Mouse (Mus musculus) neural tube, embryonic 13.5 days (tissue): ENCODE results near the gene Shb. TPM values are rescaled to one million over a fixed set of nuclear protein-coding genes. Genes with fewer than 3 reads are reported as not detected.
A peak's percentile ranks its signal among the peaks of the same experiment; 100 is the strongest.

Experiments
- ATAC-seq: fragments of 200-750 bp; cut with Nextera tagmentation; 2 replicates; pipeline ENCODE4 v1.8.0; 2017; ENCODE audit warnings: low read depth, mild to moderate bottlenecking, moderate TSS enrichment, moderate library complexity
- H3K27ac ChIP-seq: fragments of 300-500 bp; sonication (generic); replicated peaks from 2 replicates; pipeline ENCODE4 v1.5.1; 2015; ENCODE audit warnings: moderate library complexity, mild to moderate bottlenecking, inconsistent platforms
- H3K27me3 ChIP-seq: fragments of 300-500 bp; sonication (generic); 2 replicates; pipeline ENCODE4 v1.6.1; 2015; ENCODE audit warnings: mild to moderate bottlenecking, inconsistent platforms
- H3K36me3 ChIP-seq: fragments of 300-500 bp; sonication (generic); 2 replicates; pipeline ENCODE4 v1.6.1; 2015; ENCODE audit warnings: mild to moderate bottlenecking, inconsistent platforms
- H3K4me1 ChIP-seq: fragments of 300-500 bp; sonication (generic); replicated peaks from 2 replicates; pipeline ENCODE4 v1.6.1; 2015; ENCODE audit warnings: inconsistent platforms
- H3K4me2 ChIP-seq: fragments of 300-500 bp; sonication (generic); 2 replicates; pipeline ENCODE4 v1.6.1; 2015; ENCODE audit warnings: inconsistent platforms, mild to moderate bottlenecking, moderate library complexity
- H3K4me3 ChIP-seq: fragments of 300-500 bp; sonication (generic); 2 replicates; pipeline ENCODE4 v1.5.1; 2015; ENCODE audit warnings: mild to moderate bottlenecking, inconsistent platforms
- H3K9ac ChIP-seq: fragments of 300-500 bp; sonication (generic); 2 replicates; pipeline ENCODE4 v1.6.1; 2015; ENCODE audit warnings: moderate library complexity, mild to moderate bottlenecking, inconsistent platforms
- H3K9me3 ChIP-seq: fragments of 300-500 bp; sonication (generic); 2 replicates; pipeline ENCODE4 v1.6.1; 2016; ENCODE audit warnings: inconsistent platforms
- WGBS: fragments of 180-500 bp; shearing (Covaris S2); methylation state at CpG from one replicate; pipeline ENCODE4 v1.1.7; 2015; 5-methylcytosine and 5-hydroxymethylcytosine counted together
- polyA plus RNA-seq: library from polyadenylated mRNA; unstranded; fragments of >200 nt; fragmentation: Nextera tagmentation; extraction: Ambion mirVana; gene quantifications from 2 replicates; pipeline ENCODE4 v1.2.1, GENCODE M21; 2015

Shb gene
- polyA plus RNA-seq, 1 experiment from 2014 or later = 4.0 TPM

DNA sequence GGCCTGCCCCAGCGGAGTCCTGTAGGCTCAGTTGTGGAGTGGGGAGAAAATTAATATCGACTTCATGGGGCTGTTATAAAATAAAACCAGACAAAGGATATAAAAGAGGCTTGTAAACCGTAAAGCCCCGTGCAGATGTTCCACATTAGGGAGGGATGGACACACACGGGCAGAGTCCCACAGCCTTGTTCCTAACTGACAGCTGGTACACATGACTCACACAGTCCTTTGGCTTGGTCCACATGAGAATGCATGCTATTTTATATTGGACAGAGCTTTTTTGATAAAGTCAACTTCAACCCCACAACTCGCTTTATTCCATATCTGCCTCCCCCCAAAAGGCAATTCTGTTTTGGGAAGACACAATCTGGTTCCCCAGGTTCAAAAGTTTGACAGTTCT is 59.6 kb downstream of the Shb start:
- H3K9ac ChIP-seq = no peak overlapping the region; the same call in 1 of the 2 replicates
- no peaks in the 10 kb centered on the region for H3K27me3 ChIP-seq
- 0 out of 2 replicates have a peak, but pooled peaks cover 3% of the 10 kb centered on the region for H3K9me3 ChIP-seq
- H3K4me2 ChIP-seq = no peak overlapping the region
- WGBS = 34% methylated on average over 6 of the region's 6 CpGs
- no peak overlapping the region for H3K4me3 ChIP-seq
- H3K4me1 ChIP-seq = peaks cover 68% of the 10 kb centered on the region
- peak overlapping the region; percentile 72 for H3K27ac ChIP-seq
- H3K36me3 ChIP-seq = no peaks in the 10 kb centered on the region; the same call in 1 of the 2 replicates
- ATAC-seq = peak; percentile 57; the same call in 1 of the 2 replicates

DNA sequence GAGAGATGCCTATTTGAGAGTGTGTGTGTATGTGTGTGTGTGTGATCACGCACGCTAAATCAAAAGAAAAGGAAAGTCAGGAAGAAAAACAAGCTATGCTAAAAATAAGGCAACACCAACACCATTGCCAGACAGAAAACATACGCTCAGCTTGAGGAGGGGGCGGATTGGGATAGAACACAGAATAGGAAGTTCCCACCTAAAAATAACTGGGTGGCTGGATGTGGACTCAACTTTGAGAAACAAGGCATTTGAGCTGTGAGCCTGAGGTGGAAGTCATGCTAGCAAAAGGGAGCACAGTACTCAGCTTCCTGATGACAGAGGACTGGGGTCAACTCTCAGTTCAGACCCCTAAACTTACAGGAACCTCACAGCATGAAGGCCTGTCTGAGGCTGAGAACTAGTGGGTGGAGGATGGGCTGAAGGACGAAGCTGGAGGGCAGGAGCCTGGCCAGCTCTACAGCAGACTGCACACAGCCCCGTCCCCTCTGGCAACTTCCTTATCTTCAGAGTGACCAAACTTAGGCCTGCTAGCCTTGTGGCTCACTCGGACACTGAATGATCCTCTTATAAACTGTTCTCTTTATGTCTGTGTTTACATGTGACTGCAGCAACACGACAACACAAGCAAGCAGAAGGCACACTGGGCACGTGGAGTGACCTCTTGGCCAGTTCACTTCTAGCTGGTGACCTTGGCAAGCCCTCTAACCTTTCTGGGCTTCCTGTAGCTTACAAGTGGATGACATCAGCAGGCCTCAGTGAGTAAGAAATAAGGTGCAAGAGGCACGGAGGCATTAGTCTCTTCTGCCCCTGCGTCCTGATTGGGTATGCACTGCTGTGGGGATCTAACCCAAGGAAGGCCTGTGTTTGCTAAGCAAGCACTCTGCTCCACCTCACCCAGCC is 60.4 kb downstream of the Shb start:
- Histone ChIP-seq H3K36me3 (no peaks in the 10 kb centered on the region; the same call in 1 of the 2 replicates), H3K27me3 (no peaks in the 10 kb centered on the region), H3K9me3 (0 out of 2 replicates have a peak, but pooled peaks cover 3% of the 10 kb centered on the region), H3K9ac (no peak overlapping the region; the same call in 1 of the 2 replicates), H3K4me2 (no peak overlapping the region), H3K4me1 (peaks cover 68% of the 10 kb centered on the region), H3K4me3 (no peak overlapping the region), H3K27ac (peak overlapping the region; percentile 72)
- ATAC-seq = no peak
- 65% methylated on average over 11 of the region's 11 CpGs for WGBS

- 0 out of 2 replicates have a peak, but pooled peaks cover 3% of the 10 kb centered on the region for H3K9me3 ChIP-seq
- no peak for ATAC-seq
- H3K4me3 ChIP-seq = no peak overlapping the region
- H3K4me2 ChIP-seq = no peak overlapping the region
- no peak overlapping the region for H3K9ac ChIP-seq
- no peaks in the 10 kb centered on the region; the same call in 1 of the 2 replicates for H3K36me3 ChIP-seq
- WGBS = 87% methylated on average over 6 of the region's 6 CpGs
- peaks cover 50% of the 10 kb centered on the region for H3K4me1 ChIP-seq
- H3K27ac ChIP-seq = no peak overlapping the region
- H3K27me3 ChIP-seq = no peaks in the 10 kb centered on the region
Measured at GRCm38 (mm10) chr4:45469057-45469456, 63.2 kb downstream of the Shb start.

DNA sequence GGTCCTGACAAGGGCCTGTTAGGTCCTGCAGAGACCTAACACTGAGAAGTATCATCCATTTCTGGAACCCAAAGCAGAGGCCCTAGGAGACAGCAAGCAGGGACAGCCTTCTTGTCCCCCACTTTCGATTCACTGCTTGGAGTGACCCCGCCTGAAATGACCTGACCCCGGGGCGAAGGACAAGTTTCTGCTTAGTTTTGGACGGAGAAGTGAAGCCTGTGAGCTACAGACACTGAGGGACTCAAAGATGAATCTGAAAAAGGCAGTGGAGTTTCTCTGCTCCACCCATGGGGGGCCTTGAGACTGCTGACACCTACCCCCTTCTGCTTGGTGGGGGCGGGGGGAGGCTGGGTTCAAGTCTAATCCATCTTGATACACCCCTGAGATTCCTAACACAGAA is 63.8 kb downstream of the Shb start:
- no peak for ATAC-seq
- Histone ChIP-seq H3K9me3 (0 out of 2 replicates have a peak, but pooled peaks cover 3% of the 10 kb centered on the region), H3K4me1 (peaks cover 44% of the 10 kb centered on the region)

GRCm38 (mm10) chr4:45467115-45467912 is 65.0 kb downstream of the Shb start:
- WGBS = 74% methylated on average over 12 of the region's 12 CpGs
- H3K9ac ChIP-seq = no peak overlapping the region
- no peak overlapping the region for H3K27ac ChIP-seq
- H3K4me1 ChIP-seq = peaks cover 32% of the 10 kb centered on the region
- H3K36me3 ChIP-seq = no peaks in the 10 kb centered on the region; the same call in 1 of the 2 replicates
- no peak overlapping the region for H3K4me2 ChIP-seq
- no peak overlapping the region for H3K4me3 ChIP-seq
- no peak for ATAC-seq
- no peaks in the 10 kb centered on the region for H3K27me3 ChIP-seq
- 0 out of 2 replicates have a peak, but pooled peaks cover 3% of the 10 kb centered on the region for H3K9me3 ChIP-seq

More for the DNA sequence above, 63.8 kb downstream of the Shb start:
- Histone ChIP-seq H3K27me3 (no peaks in the 10 kb centered on the region), H3K27ac (no peak overlapping the region), H3K4me2 (no peak overlapping the region), H3K4me3 (no peak overlapping the region), H3K36me3 (no peaks in the 10 kb centered on the region; the same call in 1 of the 2 replicates), H3K9ac (no peak overlapping the region)
- whole genome bisulfite sequencing = 90% methylated on average over 6 of the region's 6 CpGs

DNA sequence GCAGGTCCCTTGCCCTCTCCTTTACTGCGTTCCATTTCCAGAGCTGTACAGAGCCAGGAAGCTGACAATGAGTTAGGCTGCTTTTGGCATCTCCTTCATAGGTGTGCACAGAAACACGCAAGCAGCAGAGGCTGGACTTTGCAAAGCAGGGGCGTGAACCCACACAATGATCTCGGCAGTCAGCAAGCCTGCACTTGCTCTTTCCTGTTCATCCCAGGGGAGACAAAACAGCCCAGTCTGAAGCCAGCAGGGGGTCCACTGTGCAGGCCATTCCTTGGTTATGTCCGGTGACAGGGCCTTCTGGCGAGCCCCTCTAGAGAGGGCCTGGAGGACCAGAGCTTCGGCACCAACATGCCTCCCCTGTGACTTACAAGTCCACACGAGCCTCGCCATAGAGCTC is 67.3 kb downstream of the Shb start:
- H3K4me1 ChIP-seq = peaks cover 24% of the 10 kb centered on the region
- 72% methylated on average over 9 of the region's 9 CpGs for WGBS
- no peak overlapping the region for H3K27ac ChIP-seq
- H3K4me2 ChIP-seq = no peak overlapping the region
- no peak for ATAC-seq
- H3K9ac ChIP-seq = no peak overlapping the region
- H3K36me3 ChIP-seq = no peaks in the 10 kb centered on the region
- H3K9me3 ChIP-seq = no peaks in the 10 kb centered on the region
- no peaks in the 10 kb centered on the region for H3K27me3 ChIP-seq
- H3K4me3 ChIP-seq = no peak overlapping the region

DNA sequence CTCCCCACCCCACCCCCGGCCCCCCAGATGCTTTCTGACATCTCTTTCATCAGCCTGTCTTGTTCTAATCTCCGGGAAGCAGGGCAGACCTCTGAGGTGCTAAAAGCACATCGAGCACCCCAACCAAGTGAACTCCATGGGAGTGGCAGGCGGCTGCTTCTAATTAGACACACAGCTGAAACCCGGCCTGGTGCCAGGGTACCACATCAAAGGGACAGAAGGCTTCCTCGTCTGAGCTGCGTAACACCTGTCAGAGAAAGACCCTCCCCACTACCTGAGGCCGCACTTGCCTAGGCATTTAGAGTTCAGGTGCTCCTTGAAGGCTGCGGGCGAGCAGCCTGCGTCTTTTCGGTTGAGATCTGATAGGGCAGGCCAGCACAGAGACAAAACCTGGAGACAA is 67.7 kb downstream of the Shb start:
- 78% methylated on average over 12 of the region's 12 CpGs for WGBS
- Histone ChIP-seq H3K36me3 (no peaks in the 10 kb centered on the region), H3K9ac (no peak overlapping the region), H3K4me1 (peaks cover 24% of the 10 kb centered on the region), H3K27me3 (no peaks in the 10 kb centered on the region), H3K4me2 (no peak overlapping the region), H3K27ac (no peak overlapping the region), H3K4me3 (no peak overlapping the region), H3K9me3 (no peaks in the 10 kb centered on the region)
- no peak for ATAC-seq

GRCm38 (mm10) chr4:45464123-45464522 is 68.1 kb downstream of the Shb start:
- no peak overlapping the region for H3K4me3 ChIP-seq
- H3K9ac ChIP-seq = no peak overlapping the region
- no peaks in the 10 kb centered on the region for H3K9me3 ChIP-seq
- H3K36me3 ChIP-seq = no peaks in the 10 kb centered on the region
- H3K27ac ChIP-seq = no peak overlapping the region
- H3K4me1 ChIP-seq = peaks cover 24% of the 10 kb centered on the region
- ATAC-seq = no peak
- WGBS = 97% methylated on average over 3 of the region's 3 CpGs
- H3K27me3 ChIP-seq = no peaks in the 10 kb centered on the region
- H3K4me2 ChIP-seq = no peak overlapping the region

- Histone ChIP-seq H3K9me3 (no peaks in the 10 kb centered on the region), H3K9ac (no peak overlapping the region), H3K4me1 (peaks cover 18% of the 10 kb centered on the region), H3K4me3 (no peak overlapping the region), H3K27ac (no peak overlapping the region), H3K27me3 (no peaks in the 10 kb centered on the region), H3K36me3 (no peaks in the 10 kb centered on the region), H3K4me2 (no peak overlapping the region)
- no peak for ATAC-seq
- WGBS = 93% methylated on average over 5 of the region's 5 CpGs
Measured at GRCm38 (mm10) chr4:45462628-45463027, 69.6 kb downstream of the Shb start.

DNA sequence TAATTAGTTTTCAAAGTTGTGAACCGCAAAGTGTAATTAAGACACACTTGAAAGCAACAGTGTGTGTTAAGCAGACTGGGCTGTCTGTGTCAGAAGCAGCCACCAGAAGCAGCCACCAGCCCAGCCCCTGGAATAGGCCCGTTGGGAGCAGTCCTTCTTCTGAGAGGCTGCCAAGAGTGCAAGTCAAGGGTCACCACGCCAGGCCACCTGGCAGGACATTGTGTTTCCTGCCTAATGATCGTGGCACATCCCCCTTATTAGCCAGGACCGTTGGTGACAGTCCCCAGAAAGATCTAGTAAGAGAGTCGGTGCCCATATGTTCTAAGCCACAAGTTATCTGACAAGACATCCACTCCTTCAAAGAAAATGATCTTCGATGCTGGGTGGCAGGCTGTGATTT is 70.6 kb downstream of the Shb start:
- Histone ChIP-seq H3K36me3 (no peaks in the 10 kb centered on the region), H3K27ac (no peak overlapping the region), H3K4me3 (no peak overlapping the region), H3K4me2 (no peak overlapping the region), H3K27me3 (no peaks in the 10 kb centered on the region), H3K9ac (no peak overlapping the region), H3K9me3 (no peaks in the 10 kb centered on the region), H3K4me1 (peaks cover 8% of the 10 kb centered on the region; the same call in 1 of the 2 replicates)
- ATAC-seq = no peak
- WGBS = 41% methylated on average over 7 of the region's 7 CpGs

DNA sequence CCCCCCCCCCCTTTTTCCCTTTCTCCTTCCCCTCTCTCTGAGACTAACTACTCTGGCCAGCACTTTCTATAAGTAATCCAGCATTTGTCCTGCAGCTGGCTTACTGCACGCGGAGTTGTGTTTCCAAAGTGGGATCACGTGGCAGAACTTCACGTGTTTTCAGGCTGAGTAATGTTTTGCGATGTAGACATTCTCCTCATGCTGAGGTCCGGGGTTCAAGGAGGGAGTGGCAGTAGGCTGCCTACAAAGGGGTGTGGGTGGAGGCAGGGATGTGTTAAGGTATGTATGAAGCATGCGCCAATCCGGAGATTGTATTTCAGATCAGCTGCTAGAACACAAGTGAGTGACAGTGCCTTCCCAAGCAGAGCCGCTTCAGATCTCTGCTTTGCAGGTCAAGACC is 72.9 kb downstream of the Shb start:
- Histone ChIP-seq H3K27ac (no peak overlapping the region), H3K4me1 (peaks cover 3% of the 10 kb centered on the region; the same call in 1 of the 2 replicates), H3K9ac (no peak overlapping the region), H3K36me3 (no peaks in the 10 kb centered on the region), H3K4me2 (no peak overlapping the region), H3K27me3 (no peaks in the 10 kb centered on the region), H3K4me3 (no peak overlapping the region), H3K9me3 (no peaks in the 10 kb centered on the region)
- ATAC-seq = no peak
- WGBS = 82% methylated on average over 9 of the region's 9 CpGs

DNA sequence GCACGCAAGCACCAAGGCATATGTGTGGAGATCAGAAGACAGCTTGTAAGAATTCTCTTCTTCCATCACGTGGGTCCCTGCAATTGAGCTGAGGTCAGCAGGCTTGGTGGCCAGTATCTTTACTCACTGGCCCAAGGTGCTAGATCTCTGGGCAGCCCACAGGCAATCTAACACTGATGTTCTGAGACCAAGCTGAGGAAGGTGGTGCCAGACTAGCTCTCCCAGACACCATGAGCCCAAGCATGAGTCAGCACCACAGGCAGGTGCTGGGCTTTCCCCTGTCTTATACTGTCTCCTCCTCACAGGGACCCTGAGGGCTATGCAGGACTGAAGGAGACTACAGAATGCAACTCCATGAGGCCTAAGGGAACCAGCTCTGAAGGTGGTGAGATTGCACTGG is 74.7 kb downstream of the Shb start:
- 91% methylated on average over 2 of the region's 2 CpGs for WGBS
- H3K36me3 ChIP-seq = no peaks in the 10 kb centered on the region
- H3K4me1 ChIP-seq = peaks cover 16% of the 10 kb centered on the region
- no peak overlapping the region for H3K4me2 ChIP-seq
- no peak overlapping the region for H3K9ac ChIP-seq
- no peak for ATAC-seq
- H3K9me3 ChIP-seq = no peaks in the 10 kb centered on the region
- H3K27ac ChIP-seq = no peak overlapping the region
- no peaks in the 10 kb centered on the region for H3K27me3 ChIP-seq
- H3K4me3 ChIP-seq = no peak overlapping the region
